Mouse (Mus musculus) liver, postnatal 0 days (tissue): ENCODE measurements around the gene Kalrn. TPM values are rescaled to one million over a fixed set of nuclear protein-coding genes. Genes with fewer than 3 reads are reported as not detected.
A peak's percentile ranks its signal among the peaks of the same experiment; 100 is the strongest.

ENCODE experiments used
- ATAC-seq: fragments of 200-750 bp; cut with Nextera tagmentation; 2 replicates; pipeline ENCODE4 v1.8.0; 2017; ENCODE audit warnings: mild to moderate bottlenecking, moderate library complexity
- DNase-seq: peaks from one replicate; pipeline ENCODE4 v3.0.0-alpha.2; 2016
- H3K27ac ChIP-seq: fragments of 300-500 bp; sonication (generic); 2 replicates; pipeline ENCODE4 v1.5.1; 2014; ENCODE audit warnings: antibody characterized with exemption, moderate library complexity, mild to moderate bottlenecking, low read depth
- H3K27me3 ChIP-seq: fragments of 300-500 bp; sonication (generic); 2 replicates; pipeline ENCODE4 v1.6.1; 2014; ENCODE audit warnings: low read length, control low read depth, mixed read lengths; ENCODE audit not compliant: insufficient read depth
- H3K36me3 ChIP-seq: fragments of 300-500 bp; sonication (generic); replicated peaks from 2 replicates; pipeline ENCODE4 v1.6.1; 2014; ENCODE audit warnings: mild to moderate bottlenecking, control low read depth, low read length, moderate library complexity, mixed read lengths; ENCODE audit not compliant: insufficient read depth
- H3K4me1 ChIP-seq: fragments of 300-500 bp; sonication (generic); 2 replicates; pipeline ENCODE4 v1.6.1; 2014; ENCODE audit warnings: antibody characterized with exemption, mild to moderate bottlenecking, control low read depth; ENCODE audit not compliant: insufficient read depth
- H3K4me2 ChIP-seq: fragments of 300-500 bp; sonication (generic); 2 replicates; pipeline ENCODE4 v1.6.1; 2014; ENCODE audit warnings: low read depth, mild to moderate bottlenecking, low read length, moderate library complexity, mixed read lengths
- H3K4me3 ChIP-seq: fragments of 300-500 bp; sonication (generic); 2 replicates; pipeline ENCODE4 v1.5.1; 2014; ENCODE audit warnings: low read depth, low read length
- H3K9ac ChIP-seq: fragments of 300-500 bp; sonication (generic); replicated peaks from 2 replicates; pipeline ENCODE4 v1.6.1; 2014; ENCODE audit warnings: mild to moderate bottlenecking, moderate library complexity
- H3K9me3 ChIP-seq: fragments of 300-500 bp; sonication (generic); 2 replicates; pipeline ENCODE4 v1.6.1; 2016; ENCODE audit warnings: mild to moderate bottlenecking, control low read depth, low read length, mixed read lengths
- CTCF ChIP-seq: sonication (generic); IDR thresholded peaks from 2 replicates; pipeline ENCODE4 v1.5.1; 2016; ENCODE audit warnings: antibody characterized with exemption, low read depth
- EP300 ChIP-seq: IDR thresholded peaks from 2 replicates; pipeline ENCODE4 v1.6.1; 2016; ENCODE audit warnings: antibody characterized with exemption, low read depth, mild to moderate bottlenecking
- whole genome bisulfite sequencing: fragments of 180-500 bp; shearing (Covaris S2); extraction: QIAGEN DNeasy Blood & Tissue Kit; methylation state at CpG from one replicate; pipeline ENCODE4 v1.1.7; 2014; ENCODE audit not compliant: insufficient replicate concordance; 5-methylcytosine and 5-hydroxymethylcytosine counted together
- polyA plus RNA-seq: library from polyadenylated mRNA; unstranded; fragments of >200 nt; fragmentation: Nextera tagmentation; extraction: Ambion mirVana; gene quantifications from 2 replicates; pipeline ENCODE4 v1.2.1, GENCODE M21; 2015

Gene Kalrn
- polyA plus RNA-seq, 1 experiment from 2014 or later: 16.7 TPM

DNA sequence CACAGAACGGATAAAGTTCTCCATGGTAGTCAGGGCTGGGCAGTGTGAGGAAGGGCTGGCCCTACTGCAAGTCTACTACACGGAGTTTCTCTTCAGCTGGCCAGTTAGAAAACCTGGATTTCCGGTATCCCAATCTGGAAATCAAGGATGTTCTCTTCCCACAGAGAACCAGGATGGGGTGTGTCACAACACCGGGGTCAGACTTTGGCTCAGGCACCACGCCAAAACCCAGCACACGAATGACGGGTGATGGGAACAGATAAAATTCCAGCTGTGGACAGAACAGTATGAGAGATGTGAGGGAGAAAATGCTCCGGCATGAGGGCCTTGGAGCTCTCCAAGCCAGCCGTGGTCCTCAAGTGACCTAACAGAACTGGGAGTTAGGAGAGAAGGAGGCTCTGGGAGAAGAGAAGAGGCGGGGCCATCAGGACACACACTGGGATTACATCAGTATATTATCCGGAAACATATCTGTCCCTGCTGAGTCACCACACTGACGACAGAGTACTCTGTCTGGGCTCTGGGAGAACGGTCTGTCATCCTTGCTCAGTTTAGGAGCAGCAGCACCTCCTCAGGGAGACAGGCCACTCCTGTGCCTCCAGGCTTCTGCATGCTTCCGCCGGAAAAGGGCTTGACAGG lies 201.1 kb downstream of the Kalrn start:
- no peak overlapping the region for H3K9ac ChIP-seq
- TF ChIP-seq EP300 (peak; percentile 34; the same call in 1 of the 2 replicates), CTCF (no peak)
- DNase-seq (peak; percentile 48), ATAC-seq (peak; percentile 76)
- no peaks in the 10 kb centered on the region for H3K4me1 ChIP-seq
- H3K36me3 ChIP-seq: no peaks in the 10 kb centered on the region
- no peaks in the 10 kb centered on the region for H3K9me3 ChIP-seq
- no peak overlapping the region for H3K27ac ChIP-seq
- H3K4me3 ChIP-seq: no peak overlapping the region
- WGBS: 58% methylated on average over 15 of the region's 15 CpGs
- H3K4me2 ChIP-seq: no peak overlapping the region; the same call in 1 of the 2 replicates
- no peaks in the 10 kb centered on the region for H3K27me3 ChIP-seq

- Histone ChIP-seq H3K36me3 (no peaks in the 10 kb centered on the region), H3K4me3 (no peak overlapping the region), H3K27ac (no peak overlapping the region), H3K27me3 (no peaks in the 10 kb centered on the region), H3K4me2 (no peak overlapping the region), H3K9ac (no peak overlapping the region), H3K9me3 (no peaks in the 10 kb centered on the region), H3K4me1 (no peaks in the 10 kb centered on the region)
- WGBS: 70% methylated on average over 4 of the region's 4 CpGs
- ATAC-seq (no peak), DNase-seq (no peak)
- no peak for TF ChIP-seq CTCF
- TF ChIP-seq EP300: no peak
Observed at GRCm38 (mm10) chr16:34359206-34359605, 214.1 kb downstream of the Kalrn start.

GRCm38 (mm10) chr16:34355547-34355946 lies 217.8 kb downstream of the Kalrn start:
- H3K9me3 ChIP-seq: no peaks in the 10 kb centered on the region
- no peak overlapping the region for H3K4me3 ChIP-seq
- no peak overlapping the region for H3K4me2 ChIP-seq
- TF ChIP-seq EP300 (no peak), CTCF (no peak)
- no peaks in the 10 kb centered on the region for H3K27me3 ChIP-seq
- ATAC-seq (no peak), DNase-seq (no peak)
- H3K27ac ChIP-seq: no peak overlapping the region
- WGBS: 63% methylated on average over 3 of the region's 3 CpGs
- H3K4me1 ChIP-seq: peaks cover 9% of the 10 kb centered on the region; the same call in 1 of the 2 replicates
- H3K9ac ChIP-seq: no peak overlapping the region
- no peaks in the 10 kb centered on the region for H3K36me3 ChIP-seq

DNA sequence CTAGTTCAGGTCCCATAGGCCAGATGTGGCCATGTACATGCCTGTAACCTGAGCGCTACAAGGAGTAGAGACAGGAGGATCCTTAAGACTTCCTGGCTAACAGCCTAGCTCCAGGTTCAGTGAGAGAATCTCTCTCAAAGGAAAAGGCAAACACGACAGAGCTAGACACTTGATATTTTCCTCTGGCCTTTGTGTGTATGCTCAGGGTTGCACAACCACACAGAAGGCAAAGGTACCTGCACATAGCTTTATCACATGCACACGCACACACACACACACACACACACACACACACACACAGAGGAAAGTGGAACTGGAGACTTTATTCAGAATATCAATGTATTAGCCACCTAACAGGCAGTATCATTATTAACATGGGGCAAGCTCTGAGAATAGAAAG lies 219.3 kb downstream of the Kalrn start:
- TF ChIP-seq CTCF (no peak), EP300 (no peak)
- DNase-seq (peak; percentile 32), ATAC-seq (peak; percentile 71)
- peaks cover 9% of the 10 kb centered on the region; the same call in 1 of the 2 replicates for H3K4me1 ChIP-seq
- H3K9me3 ChIP-seq: no peaks in the 10 kb centered on the region
- H3K4me2 ChIP-seq: no peak overlapping the region
- no peak overlapping the region for H3K4me3 ChIP-seq
- no peaks in the 10 kb centered on the region for H3K36me3 ChIP-seq
- H3K27me3 ChIP-seq: no peaks in the 10 kb centered on the region
- H3K27ac ChIP-seq: peak overlapping the region; percentile 44; the same call in 1 of the 2 replicates
- no peak overlapping the region for H3K9ac ChIP-seq
- WGBS: 51% methylated on average over 3 of the region's 3 CpGs

DNA sequence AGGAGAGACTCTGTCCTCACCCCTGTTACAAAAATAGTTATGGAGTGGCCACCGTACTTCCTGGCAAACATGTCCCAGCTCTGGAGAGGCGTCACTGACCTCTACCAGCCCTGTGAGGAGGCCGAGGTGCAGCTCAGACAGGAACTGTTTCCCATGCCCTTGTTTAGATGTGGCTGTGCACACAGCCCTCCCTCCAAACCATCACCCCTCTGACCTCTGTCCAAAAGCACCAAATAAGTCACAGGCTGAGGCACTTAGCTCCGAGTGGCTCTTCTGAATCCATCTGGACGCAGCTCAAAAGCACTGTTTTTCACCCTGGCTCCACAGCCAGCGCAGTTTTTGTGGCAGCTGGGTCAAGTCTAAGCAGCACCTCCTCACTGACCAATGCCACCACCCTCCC lies 220.6 kb downstream of the Kalrn start:
- DNase-seq: peak; percentile 32

GRCm38 (mm10) chr16:34351575-34352150 lies 221.7 kb downstream of the Kalrn start:
- Histone ChIP-seq H3K4me3 (no peak overlapping the region), H3K27me3 (no peaks in the 10 kb centered on the region), H3K4me1 (peaks cover 9% of the 10 kb centered on the region; the same call in 1 of the 2 replicates), H3K9me3 (no peaks in the 10 kb centered on the region), H3K27ac (no peak overlapping the region), H3K36me3 (no peaks in the 10 kb centered on the region), H3K4me2 (no peak overlapping the region), H3K9ac (no peak overlapping the region)
- ATAC-seq (no peak), DNase-seq (no peak)
- WGBS: 72% methylated on average over 7 of the region's 7 CpGs
- TF ChIP-seq EP300: no peak
- TF ChIP-seq CTCF: no peak

More for the DNA sequence above, 220.6 kb downstream of the Kalrn start:
- ATAC-seq: peak; percentile 89
- 32% methylated on average over 6 of the region's 6 CpGs for WGBS
- no peak for TF ChIP-seq EP300
- TF ChIP-seq CTCF: no peak
- Histone ChIP-seq H3K36me3 (no peaks in the 10 kb centered on the region), H3K27ac (0 out of 2 replicates have a peak overlapping the region, but pooled peaks have one; percentile 16), H3K9ac (no peak overlapping the region), H3K9me3 (no peaks in the 10 kb centered on the region), H3K4me3 (no peak overlapping the region), H3K4me2 (no peak overlapping the region), H3K27me3 (no peaks in the 10 kb centered on the region), H3K4me1 (peaks cover 9% of the 10 kb centered on the region; the same call in 1 of the 2 replicates)
